ENCODE assay signal across 16 mouse cellular contexts in genomic region chr16:57366941-57367694, GRCm38 (mm10). TPM values are rescaled to one million over a fixed set of nuclear protein-coding genes. Genes with fewer than 3 reads are reported as not detected.
DNase-seq lines count a peak whose midpoint lies in the region; ATAC-seq lines count a peak whose summit lies in the region.
"Had no signal": no experiment of that assay in that cellular context is flagged by ENCODE, and none has a peak within 500 bp of the region (broad histone marks: within the 10 kb centered on the region; RNA-seq: fewer than 3 reads in every experiment).

No protein-coding gene starts in this region.

- no peak overlapping the region; the same call in 1 of the 2 replicates for H3K4me2 ChIP-seq in kidney, embryonic 15.5 days
- peak overlapping the region; percentile 30 for H3K4me2 ChIP-seq in embryonic facial prominence, embryonic 13.5 days
- H3K4me2 ChIP-seq: limb, embryonic 13.5 days; neural tube, embryonic 15.5 days had no signal

- H3K36me3 ChIP-seq in kidney, embryonic 15.5 days: no peaks in the 10 kb centered on the region
- H3K36me3 ChIP-seq in embryonic facial prominence, embryonic 13.5 days: no peaks in the 10 kb centered on the region
- H3K36me3 ChIP-seq: limb, embryonic 13.5 days; neural tube, embryonic 15.5 days had no signal

- H3K27me3 ChIP-seq in kidney, embryonic 15.5 days: no peaks in the 10 kb centered on the region; the same call in 1 of the 2 replicates
- no peaks in the 10 kb centered on the region for H3K27me3 ChIP-seq in embryonic facial prominence, embryonic 13.5 days
- H3K27me3 ChIP-seq: neural tube, embryonic 15.5 days had no signal

- ATAC-seq in kidney, embryonic 15.5 days (replicated peaks; ENCODE audit: low FRiP score): no peak; the same call in 1 of the 2 replicates
- ATAC-seq in embryonic facial prominence, embryonic 13.5 days (ENCODE audit: insufficient number of reproducible peaks, insufficient read depth, low FRiP score, low TSS enrichment, low read depth): no peak

- peaks cover 66% of the 10 kb centered on the region for H3K4me1 ChIP-seq in kidney, embryonic 15.5 days
- peaks cover 35% of the 10 kb centered on the region for H3K4me1 ChIP-seq in embryonic facial prominence, embryonic 13.5 days

- no peaks in the 10 kb centered on the region for H3K9me3 ChIP-seq in kidney, embryonic 15.5 days (replicated peaks)
- H3K9me3 ChIP-seq in embryonic facial prominence, embryonic 13.5 days: no peaks in the 10 kb centered on the region
- H3K9me3 ChIP-seq: limb, embryonic 13.5 days; neural tube, embryonic 15.5 days had no signal

- H3K4me3 ChIP-seq in kidney, embryonic 15.5 days (replicated peaks): no peak overlapping the region
- no peak overlapping the region for H3K4me3 ChIP-seq in embryonic facial prominence, embryonic 13.5 days
- H3K4me3 ChIP-seq: limb, embryonic 13.5 days; neural tube, embryonic 15.5 days had no signal

- DNase-seq in kidney, postnatal 25 days: no peak
- peak; percentile 33 for DNase-seq in embryo, embryonic 10 days (ENCODE audit: low spot score)
- peak; percentile 52 for DNase-seq in mesoderm, embryonic 11.5 days (ENCODE audit: low read depth, low spot score)
- no peak for DNase-seq in cerebellum, postnatal 25 days
- no peak for DNase-seq in thymus, postnatal 10 days (ENCODE audit: low spot score in 2 of 2)
- DNase-seq in spleen, postnatal 36 days (ENCODE audit: low spot score in 2 of 2): no peak
- DNase-seq: cerebellum, adult 9-10 months; gastrocnemius, postnatal 14 days; heart, postnatal 4 days; kidney, adult 18-20 months; lung, postnatal 14 days; right cerebral cortex, adult 18-20 months had no signal

- 25% methylated on average over 18 of the region's 18 CpGs for WGBS in kidney, embryonic 15.5 days
- 34% methylated on average over 18 of the region's 18 CpGs for WGBS in embryonic facial prominence, embryonic 13.5 days

- peak overlapping the region; percentile 76 for H3K27ac ChIP-seq in kidney, embryonic 15.5 days
- peak overlapping the region; percentile 73 for H3K27ac ChIP-seq in embryonic facial prominence, embryonic 13.5 days
- H3K27ac ChIP-seq: limb, embryonic 13.5 days; neural tube, embryonic 15.5 days had no signal

- H3K9ac ChIP-seq in kidney, embryonic 15.5 days: no peak overlapping the region
- H3K9ac ChIP-seq in embryonic facial prominence, embryonic 13.5 days: no peak overlapping the region
- H3K9ac ChIP-seq: limb, embryonic 13.5 days; neural tube, embryonic 15.5 days had no signal

RNA-seq across cellular contexts. Expression of gene Filip1l, which starts 14.2 kb away (rescaled TPM):
- 24.2 and 24.8 TPM in 2 replicates for polyA plus RNA-seq in kidney, embryonic 15.5 days (2015; fragmentation: Nextera tagmentation; extraction: Ambion mirVana)
- 24.0 and 27.6 TPM in 2 replicates for polyA plus RNA-seq in embryonic facial prominence, embryonic 13.5 days (2015; fragmentation: Nextera tagmentation; extraction: Ambion mirVana)

Comparison
In these comparisons a context has a peak if more than half of its experiments do, and no peak if none do; other contexts are left out.
1. DNase-seq: peak in embryo, embryonic 10 days (single experiment) and mesoderm, embryonic 11.5 days (single experiment); none in kidney, postnatal 25 days (0 of 2), cerebellum, postnatal 25 days (0 of 2), thymus, postnatal 10 days (0 of 2) and spleen, postnatal 36 days (0 of 2).